Mouse (Mus musculus) brain, embryonic 18.5 days (tissue): ENCODE measurements around the gene Ilkap.

Experiments
- DNase-seq: peaks from one replicate; pipeline ENCODE4 v3.0.0-alpha.2; 2012; ENCODE audit warnings: low read depth, low spot score

Gene Ilkap

GRCm38 (mm10) chr1:91362113-91362512, 36.5 kb downstream of the Ilkap start:
- no peak for DNase-seq

- DNase-seq, result no peak
Measured at GRCm38 (mm10) chr1:91356105-91356504, 42.5 kb downstream of the Ilkap start.

- DNase-seq, result no peak
Measured at GRCm38 (mm10) chr1:91352277-91352676, 46.3 kb downstream of the Ilkap start.

- no peak for DNase-seq
Measured at GRCm38 (mm10) chr1:91351249-91351648, 47.4 kb downstream of the Ilkap start.

GRCm38 (mm10) chr1:91350841-91351240, 47.8 kb downstream of the Ilkap start, which contains the start of gene Klhl30:
TSS of gene Klhl30 (plus strand) at chr1:91351016.
- no peak for DNase-seq

- no peak for DNase-seq
Measured at GRCm38 (mm10) chr1:91346892-91347291, 51.7 kb downstream of the Ilkap start.

GRCm38 (mm10) chr1:91344921-91345685, 53.5 kb downstream of the Ilkap start:
- DNase-seq, result no peak

GRCm38 (mm10) chr1:91344001-91344400, 54.6 kb downstream of the Ilkap start:
- no peak for DNase-seq

GRCm38 (mm10) chr1:91337355-91337754, 61.3 kb downstream of the Ilkap start:
- no peak for DNase-seq

- no peak for DNase-seq
Measured at GRCm38 (mm10) chr1:91333582-91333981, 65.0 kb downstream of the Ilkap start.

GRCm38 (mm10) chr1:91332102-91332501, 66.5 kb downstream of the Ilkap start:
- no peak for DNase-seq

GRCm38 (mm10) chr1:91325488-91326042, 73.0 kb downstream of the Ilkap start:
- no peak for DNase-seq

- DNase-seq, result no peak
Measured at GRCm38 (mm10) chr1:91324646-91325045, 74.0 kb downstream of the Ilkap start.
